Mouse (Mus musculus) MEL (cell line): ENCODE results near the gene Gm6096. TPM values are rescaled to one million over a fixed set of nuclear protein-coding genes. Genes with fewer than 3 reads are reported as not detected.

Experiments used
- DNase-seq: peaks from one replicate; pipeline ENCODE4 v3.0.0; 2011; ENCODE audit warnings: low read depth, low spot score
- H3K27ac ChIP-seq: 2 replicates; pipeline ENCODE4 v1.5.1; 2012; ENCODE audit warnings: low read depth, mild to moderate bottlenecking, control low read depth, low read length, moderate library complexity; ENCODE audit not compliant: control insufficient read depth
- H3K27me3 ChIP-seq, 2 experiments: fragments of 150-350 bp in 1 of 2; sonication (generic) in 1 of 2; 2 replicates each; pipeline ENCODE4 v1.6.1; 2012; ENCODE audit warnings: low read length in 2 of 2, mild to moderate bottlenecking in 2 of 2, improper control_type of control experiment in 1 of 2, moderate library complexity in 1 of 2; ENCODE audit not compliant: insufficient read depth in 2 of 2, control insufficient read depth in 1 of 2
- H3K36me3 ChIP-seq, 2 experiments: 2 replicates each; pipeline ENCODE4 v1.6.1; 2012 to 2014; ENCODE audit warnings: low read length in 2 of 2, improper control_type of control experiment in 1 of 2, inconsistent platforms in 1 of 2, mild to moderate bottlenecking in 1 of 2; ENCODE audit not compliant: insufficient read depth in 2 of 2, control insufficient read depth in 1 of 2
- H3K4me1 ChIP-seq, 2 experiments: fragments of 150-350 bp in 1 of 2; sonication (generic) in 1 of 2; 2 replicates each; pipeline ENCODE4 v1.6.1; 2012; ENCODE audit warnings: low read length in 2 of 2, improper control_type of control experiment in 1 of 2, mild to moderate bottlenecking in 1 of 2; ENCODE audit not compliant: insufficient read depth in 2 of 2, control insufficient read depth in 1 of 2
- H3K4me3 ChIP-seq, 2 experiments: fragments of 150-350 bp in 1 of 2; sonication (generic) in 1 of 2; 2 replicates each; pipeline ENCODE4 v1.5.1; 2012; ENCODE audit warnings: low read depth in 2 of 2, low read length in 2 of 2, mild to moderate bottlenecking in 2 of 2, moderate library complexity in 2 of 2, control low read depth in 1 of 2, improper control_type of control experiment in 1 of 2; ENCODE audit not compliant: control insufficient read depth in 1 of 2, insufficient read depth in 1 of 2
- H3K79me2 ChIP-seq: 2 replicates; pipeline ENCODE4 v1.6.1; 2012; ENCODE audit warnings: mild to moderate bottlenecking, low read length, moderate library complexity; ENCODE audit not compliant: control insufficient read depth, poor library complexity, insufficient read depth
- H3K9ac ChIP-seq: 2 replicates; pipeline ENCODE4 v1.6.1; 2012; ENCODE audit warnings: low read depth, mild to moderate bottlenecking, control low read depth, low read length, moderate library complexity; ENCODE audit not compliant: control insufficient read depth, poor library complexity, severe bottlenecking
- H3K9me3 ChIP-seq: fragments of 150-350 bp; sonication (generic); replicated peaks from 2 replicates; pipeline ENCODE4 v1.6.1; 2012; ENCODE audit warnings: mild to moderate bottlenecking, low read length, improper control_type of control experiment, moderate library complexity; ENCODE audit not compliant: insufficient read depth
- BHLHE40 ChIP-seq: IDR thresholded peaks from 2 replicates; pipeline ENCODE4 v1.6.1; 2012; ENCODE audit warnings: low read depth, mild to moderate bottlenecking, inconsistent platforms, low read length, improper control_type of control experiment, borderline replicate concordance
- CHD2 ChIP-seq: IDR thresholded peaks from 2 replicates; pipeline ENCODE4 v1.6.1; 2011; ENCODE audit warnings: low read length, improper control_type of control experiment
- CTCF ChIP-seq, 3 experiments: IDR thresholded peaks in 2 of 3; conservative IDR thresholded peaks in 1 of 3; 2 replicates each; pipeline ENCODE4 v1.5.1; 2011 to 2012; ENCODE audit warnings: low read length in 3 of 3, low read depth in 2 of 3, mild to moderate bottlenecking in 2 of 3, improper control_type of control experiment in 1 of 3, inconsistent platforms in 1 of 3, mixed read lengths in 1 of 3, moderate library complexity in 1 of 3; ENCODE audit not compliant: control insufficient read depth in 1 of 3, insufficient read depth in 1 of 3, poor library complexity in 1 of 3, severe bottlenecking in 1 of 3
- E2F4 ChIP-seq: IDR thresholded peaks from 2 replicates; pipeline ENCODE4 v1.6.1; 2011; ENCODE audit warnings: low read depth, low read length, improper control_type of control experiment, borderline replicate concordance
- ETS1 ChIP-seq: IDR thresholded peaks from 2 replicates; pipeline ENCODE4 v1.6.1; 2012; ENCODE audit warnings: low read depth, mild to moderate bottlenecking, inconsistent platforms, low read length, improper control_type of control experiment, moderate library complexity
- GATA1 ChIP-seq: IDR thresholded peaks from 2 replicates; pipeline ENCODE4 v1.6.1; 2011; ENCODE audit warnings: low read depth, low read length, improper control_type of control experiment
- MAZ ChIP-seq: IDR thresholded peaks from 2 replicates; pipeline ENCODE4 v1.6.1; 2012; ENCODE audit warnings: low read depth, mild to moderate bottlenecking, inconsistent platforms, low read length, improper control_type of control experiment
- MEF2A ChIP-seq: IDR thresholded peaks from 2 replicates; pipeline ENCODE4 v1.6.1; 2014; ENCODE audit warnings: low read depth, mild to moderate bottlenecking, inconsistent platforms, low read length, improper control_type of control experiment; ENCODE audit not compliant: poor library complexity, insufficient replicate concordance, severe bottlenecking; ENCODE audit errors: extremely low read depth
- MYB ChIP-seq: IDR thresholded peaks from 2 replicates; pipeline ENCODE4 v1.6.1; 2011; ENCODE audit warnings: mild to moderate bottlenecking, low read depth, low read length, improper control_type of control experiment
- MYC ChIP-seq: IDR thresholded peaks from 2 replicates; pipeline ENCODE4 v1.6.1; 2011; ENCODE audit warnings: low read depth, mild to moderate bottlenecking, low read length, improper control_type of control experiment, moderate library complexity
- NELFE ChIP-seq: IDR thresholded peaks from 2 replicates; pipeline ENCODE4 v1.6.1; 2011; ENCODE audit warnings: low read depth, low read length, improper control_type of control experiment
- NRF1 ChIP-seq: IDR thresholded peaks from 2 replicates; pipeline ENCODE4 v1.6.1; 2014; ENCODE audit warnings: low read depth, mild to moderate bottlenecking, inconsistent platforms, low read length, improper control_type of control experiment, moderate library complexity; ENCODE audit not compliant: poor library complexity, insufficient read depth, severe bottlenecking
- POLR2A ChIP-seq, 2 experiments: IDR thresholded peaks; 2 replicates each; pipeline ENCODE4 v1.6.1; 2011 to 2012; ENCODE audit warnings: low read length in 2 of 2, mild to moderate bottlenecking in 2 of 2, control low read depth in 1 of 2, improper control_type of control experiment in 1 of 2, low read depth in 1 of 2, moderate library complexity in 1 of 2; ENCODE audit not compliant: control insufficient read depth in 1 of 2, insufficient read depth in 1 of 2, poor library complexity in 1 of 2
- RAD21 ChIP-seq: IDR thresholded peaks from 2 replicates; pipeline ENCODE4 v1.6.1; 2011; ENCODE audit warnings: mild to moderate bottlenecking, low read depth, low read length, improper control_type of control experiment
- SMC3 ChIP-seq: IDR thresholded peaks from 2 replicates; pipeline ENCODE4 v1.6.1; 2011; ENCODE audit warnings: low read depth, low read length, improper control_type of control experiment
- TBP ChIP-seq: IDR thresholded peaks from 2 replicates; pipeline ENCODE4 v1.8.0; 2011; ENCODE audit warnings: low read depth, low read length, improper control_type of control experiment
- TCF12 ChIP-seq: IDR thresholded peaks from 2 replicates; pipeline ENCODE4 v1.6.1; 2014; ENCODE audit warnings: low read depth, mild to moderate bottlenecking, inconsistent platforms, low read length, improper control_type of control experiment, moderate library complexity
- ZC3H11A ChIP-seq: IDR thresholded peaks from 2 replicates; pipeline ENCODE4 v1.6.1; 2012; ENCODE audit warnings: low read depth, mild to moderate bottlenecking, inconsistent platforms, low read length, improper control_type of control experiment
- polyA plus RNA-seq, 2 experiments: library from polyadenylated mRNA; stranded (reverse) in 1 of 2; unstranded in 1 of 2; fragments of >175 nt in 1 of 2; fragments of >200 nt in 1 of 2; gene quantifications; 2 replicates each; pipeline versions ENCODE4 v1.2.1 to v1.2.4; 2012; ENCODE audit warnings: low replicate concordance in 2 of 2, low read depth in 1 of 2; ENCODE audit not compliant: insufficient read length in 2 of 2, insufficient read depth in 1 of 2, missing spikeins in 1 of 2
- total RNA-seq: library from RNA; depleted of rRNA; stranded (reverse); fragments of 300-350 nt; gene quantifications from 2 replicates; pipeline ENCODE4 v1.2.3, GENCODE M21; 2012

Gm6096 gene
- total and polyA plus RNA-seq, 3 experiments = not detected

DNA sequence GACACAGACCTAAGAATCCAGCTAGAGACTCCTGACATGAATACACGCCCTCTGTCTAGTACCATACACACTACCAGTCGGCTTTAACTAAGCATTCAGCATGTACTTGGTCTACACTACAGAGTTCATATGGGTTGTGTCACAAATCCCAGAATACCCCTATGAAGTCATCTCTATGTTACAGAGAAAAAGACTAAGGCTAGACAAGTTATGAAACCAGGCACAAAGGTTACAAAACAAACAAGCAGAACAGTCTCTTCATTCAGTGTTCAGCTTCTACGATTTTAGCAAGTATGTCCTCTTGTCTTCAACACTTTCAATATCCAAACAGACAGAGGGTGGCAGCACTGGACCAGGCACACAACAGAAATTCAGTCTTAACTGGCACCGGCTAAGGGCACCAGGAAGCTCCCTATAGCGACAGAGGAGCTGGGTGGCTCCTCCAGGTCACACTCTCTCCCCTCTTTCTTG is 15.1 kb downstream of the Gm6096 start:
- H3K4me3 ChIP-seq = no peak overlapping the region
- H3K9ac ChIP-seq = no peak overlapping the region
- no peaks in the 10 kb centered on the region for H3K9me3 ChIP-seq
- H3K79me2 ChIP-seq = no peaks in the 10 kb centered on the region
- peak; percentile 49 for DNase-seq
- no peaks in the 10 kb centered on the region for H3K27me3 ChIP-seq
- no peak overlapping the region for H3K27ac ChIP-seq
- H3K36me3 ChIP-seq = peaks cover 0 to 2% of the 10 kb centered on the region in 2 experiments; a peak in 2 of 4 replicates
- H3K4me1 ChIP-seq = peaks cover 0 to 2% of the 10 kb centered on the region in 2 experiments; a peak in 2 of 4 replicates
- TF ChIP-seq MEF2A = no peak
- TF ChIP-seq SMC3 = peak; percentile 52
- TF ChIP-seq RAD21 = peak; percentile 51
- 0 out of 2 replicates have a peak, but pooled peaks have one; percentile 2 for TF ChIP-seq ZC3H11A
- TF ChIP-seq CTCF (IDR thresholded peaks at IDR 0.05 in 2 of 3, conservative IDR thresholded peaks at IDR 0.05 in 1 of 3; ENCODE audit: control insufficient read depth in 1 of 3, insufficient read depth in 1 of 3, low read depth in 2 of 3, low read length in 3 of 3, poor library complexity in 1 of 3, severe bottlenecking in 1 of 3) = peak in 2 of 3 experiments; percentile 28 to 59; a peak in 5 of 6 replicates
- no peak for TF ChIP-seq NRF1

DNA sequence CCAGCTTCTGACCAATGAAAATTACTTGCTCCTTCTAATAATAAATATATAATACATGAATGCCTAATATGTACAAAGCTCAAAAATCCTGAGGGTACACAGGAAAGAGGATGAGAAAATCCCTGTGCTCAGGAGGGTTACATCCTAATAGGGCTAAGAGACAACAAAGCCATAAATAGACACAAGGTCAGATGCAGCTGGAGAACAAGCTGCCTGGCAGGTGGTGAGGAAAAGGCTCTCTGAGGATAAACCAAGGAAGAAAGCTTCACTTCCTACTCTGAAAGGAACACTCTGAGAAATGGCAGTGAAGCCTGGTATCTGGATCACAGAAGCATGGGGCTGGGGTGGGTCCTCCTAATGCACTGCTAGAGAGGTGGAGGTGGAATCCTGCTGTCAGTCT is 15.6 kb downstream of the Gm6096 start:
- Histone ChIP-seq H3K27me3 (no peaks in the 10 kb centered on the region), H3K79me2 (no peaks in the 10 kb centered on the region), H3K27ac (no peak overlapping the region), H3K4me3 (no peak overlapping the region), H3K36me3 (peaks cover 0 to 2% of the 10 kb centered on the region in 2 experiments; a peak in 2 of 4 replicates)
- DNase-seq = no peak
- TF ChIP-seq BHLHE40 = no peak
- TF ChIP-seq GATA1 = no peak
- TF ChIP-seq TBP = no peak
- no peak for TF ChIP-seq MAZ
- TF ChIP-seq RAD21 = no peak
- TF ChIP-seq E2F4 = no peak
- no peak for TF ChIP-seq TCF12
- TF ChIP-seq MYC = no peak
- no peak for TF ChIP-seq MEF2A
- no peak for TF ChIP-seq MYB
- no peak for TF ChIP-seq NELFE
- TF ChIP-seq ZC3H11A = no peak
- no peak for TF ChIP-seq ETS1
- TF ChIP-seq NRF1 = no peak
- TF ChIP-seq CHD2 = no peak
- TF ChIP-seq POLR2A (IDR thresholded peaks at IDR 0.05; ENCODE audit: control insufficient read depth in 1 of 2, insufficient read depth in 1 of 2, low read depth in 1 of 2, low read length in 2 of 2, poor library complexity in 1 of 2) = no peak
- TF ChIP-seq, all 39 proteins: peak for 0
- Histone ChIP-seq H3K9me3 (no peaks in the 10 kb centered on the region), H3K4me1 (peaks cover 0 to 2% of the 10 kb centered on the region in 2 experiments; a peak in 2 of 4 replicates), H3K9ac (no peak overlapping the region)
